Mouse (Mus musculus) neural tube, embryonic 12.5 days (tissue): Measurements from ENCODE around the gene Gm20388. TPM values are rescaled to one million over a fixed set of nuclear protein-coding genes. Genes with fewer than 3 reads are reported as not detected.
"Not testable (repeated sequence)": the region's sequence is repeated elsewhere in the genome, so short reads cannot be mapped to it uniquely, and the experiment has no call there.

Experiments used
- ATAC-seq: fragments of 200-750 bp; cut with Nextera tagmentation; 2 replicates; pipeline ENCODE4 v1.8.0; 2017; ENCODE audit warnings: low read depth, mild to moderate bottlenecking, moderate TSS enrichment, moderate library complexity; ENCODE audit not compliant: low FRiP score
- H3K27ac ChIP-seq: fragments of 300-500 bp; sonication (generic); 2 replicates; pipeline ENCODE4 v1.5.1; 2016
- H3K27me3 ChIP-seq: fragments of 300-500 bp; sonication (generic); replicated peaks from 2 replicates; pipeline ENCODE4 v1.6.1; 2016; ENCODE audit warnings: mild to moderate bottlenecking
- H3K36me3 ChIP-seq: fragments of 300-500 bp; sonication (generic); 2 replicates; pipeline ENCODE4 v1.6.1; 2016; ENCODE audit warnings: mild to moderate bottlenecking
- H3K4me1 ChIP-seq: fragments of 300-500 bp; sonication (generic); 2 replicates; pipeline ENCODE4 v1.6.1; 2016
- H3K4me2 ChIP-seq: fragments of 300-500 bp; sonication (generic); replicated peaks from 2 replicates; pipeline ENCODE4 v1.6.1; 2016; ENCODE audit warnings: mild to moderate bottlenecking
- H3K4me3 ChIP-seq: fragments of 300-500 bp; sonication (generic); 2 replicates; pipeline ENCODE4 v1.5.1; 2016
- H3K9ac ChIP-seq: fragments of 300-500 bp; sonication (generic); 2 replicates; pipeline ENCODE4 v1.6.1; 2016; ENCODE audit warnings: mild to moderate bottlenecking
- H3K9me3 ChIP-seq: fragments of 300-500 bp; sonication (generic); 2 replicates; pipeline ENCODE4 v1.6.1; 2016; ENCODE audit warnings: mild to moderate bottlenecking
- WGBS: fragments of 180-500 bp; shearing (Covaris S2); methylation state at CpG from one replicate; pipeline ENCODE4 v1.1.7; 2016; 5-methylcytosine and 5-hydroxymethylcytosine counted together
- polyA plus RNA-seq: library from polyadenylated mRNA; unstranded; fragments of >200 nt; fragmentation: Nextera tagmentation; extraction: Ambion mirVana; gene quantifications from 2 replicates; pipeline ENCODE4 v1.2.1, GENCODE M21; 2016

The Gm20388 gene
- polyA plus RNA-seq, 1 experiment from 2014 or later = not detected

DNA sequence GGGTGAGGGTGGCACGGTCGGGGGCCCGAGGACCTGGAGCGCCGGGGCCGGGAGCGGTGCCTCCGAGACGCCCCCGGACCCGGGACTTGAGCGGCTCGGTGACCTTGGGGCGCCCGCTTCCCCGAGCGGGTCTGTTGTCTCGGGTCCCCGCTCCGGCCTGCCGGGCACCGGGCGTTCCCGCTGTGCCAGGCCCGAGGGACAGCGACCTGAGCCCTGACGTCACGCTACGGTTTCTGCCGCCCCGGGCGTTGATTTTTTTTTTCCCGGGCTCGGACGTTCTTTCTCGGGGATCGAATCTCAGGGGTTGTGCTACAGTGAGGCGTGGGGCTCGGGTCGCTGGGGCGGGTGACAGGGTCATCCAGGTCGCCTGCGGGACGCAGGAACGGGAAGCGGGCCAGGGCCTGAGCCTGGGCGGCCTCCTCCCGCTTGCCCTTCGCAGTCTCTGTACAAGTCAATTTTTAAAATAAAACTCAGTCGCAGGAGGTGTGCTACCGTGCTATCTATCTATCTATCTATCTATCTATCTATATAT, 757.8 kb downstream of the Gm20388 start, which contains the start of gene Emc8:
Gene Emc8 (minus strand): TSS at position 200 of the 532 bp plus-strand sequence.
- ATAC-seq = no peak; the same call in 1 of the 2 replicates
- peak within 1 kb of the TSS; percentile 92 for H3K4me2 ChIP-seq
- H3K9ac ChIP-seq = peak within 1 kb of the TSS; percentile 96
- H3K4me3 ChIP-seq = peak within 1 kb of the TSS; percentile 88
- WGBS = 1% methylated on average over 49 of the region's 51 CpGs
- H3K9me3 ChIP-seq = no peaks in the 10 kb centered on the region
- peaks cover 38% of the 10 kb centered on the region for H3K36me3 ChIP-seq
- H3K4me1 ChIP-seq = peaks cover 42% of the 10 kb centered on the region
- H3K27me3 ChIP-seq = no peaks in the 10 kb centered on the region
- peak within 1 kb of the TSS; percentile 75; the same call in 1 of the 2 replicates for H3K27ac ChIP-seq

DNA sequence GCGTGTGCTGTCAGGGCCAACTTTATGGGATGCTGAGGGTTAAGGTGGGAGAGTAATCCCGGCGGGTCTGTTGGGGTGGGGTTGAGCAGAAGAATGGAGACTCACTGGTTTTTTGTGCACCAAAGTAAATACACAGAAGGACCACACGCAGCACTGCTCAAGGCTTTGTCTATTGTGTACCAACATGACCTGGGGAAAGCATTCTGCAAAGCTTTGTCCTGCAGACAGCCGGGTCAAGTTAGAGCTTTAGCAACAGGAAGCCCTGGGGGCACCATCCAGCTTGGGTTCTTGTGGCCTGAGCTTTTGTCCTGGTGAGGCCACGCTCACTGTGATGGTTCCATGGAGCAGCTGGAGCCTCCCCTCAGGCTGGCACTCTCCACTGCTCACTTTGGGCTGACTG, 761.1 kb downstream of the Gm20388 start:
- Histone ChIP-seq H3K4me1 (peaks cover 14% of the 10 kb centered on the region), H3K36me3 (peaks cover 50% of the 10 kb centered on the region), H3K9me3 (no peaks in the 10 kb centered on the region), H3K27ac (no peak overlapping the region), H3K27me3 (no peaks in the 10 kb centered on the region), H3K4me2 (no peak overlapping the region), H3K4me3 (no peak overlapping the region), H3K9ac (no peak overlapping the region)
- no peak for ATAC-seq
- 55% methylated on average over 6 of the region's 6 CpGs for WGBS

DNA sequence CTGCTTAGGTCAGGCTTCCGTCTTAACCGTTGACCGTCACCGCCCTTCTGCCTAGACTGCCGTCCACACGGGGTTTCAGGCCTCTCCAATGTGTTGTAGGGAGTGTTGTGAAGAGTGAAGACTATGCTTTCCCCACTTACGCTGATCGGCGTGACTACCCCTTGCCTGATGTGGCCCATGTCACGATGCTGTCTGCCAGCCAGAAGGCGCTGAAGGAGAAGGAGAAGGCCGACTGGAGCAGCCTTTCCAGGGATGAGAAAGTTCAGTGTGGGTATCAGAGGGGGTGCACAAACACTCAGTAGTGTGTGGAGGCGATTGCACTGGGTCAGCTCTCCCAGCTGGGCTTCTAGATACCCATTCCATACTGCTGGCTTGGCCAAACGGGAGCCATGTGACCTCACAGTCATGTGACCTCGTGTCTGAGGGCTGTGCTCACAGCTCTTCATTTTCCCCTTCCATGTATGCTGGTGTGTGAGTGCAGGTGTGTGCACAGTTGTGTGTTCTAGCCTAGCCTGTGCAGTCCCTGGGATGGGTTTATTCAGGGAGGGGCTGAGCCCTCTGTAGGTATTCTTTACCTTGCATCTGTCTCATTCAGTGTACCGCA, 762.1 kb downstream of the Gm20388 start:
- Histone ChIP-seq H3K4me3 (no peak overlapping the region), H3K4me1 (peaks cover 10% of the 10 kb centered on the region), H3K9me3 (no peaks in the 10 kb centered on the region), H3K27me3 (no peaks in the 10 kb centered on the region), H3K27ac (no peak overlapping the region), H3K9ac (no peak overlapping the region), H3K36me3 (peaks cover 55% of the 10 kb centered on the region), H3K4me2 (no peak overlapping the region)
- no peak for ATAC-seq
- WGBS = 91% methylated on average over 16 of the region's 16 CpGs

DNA sequence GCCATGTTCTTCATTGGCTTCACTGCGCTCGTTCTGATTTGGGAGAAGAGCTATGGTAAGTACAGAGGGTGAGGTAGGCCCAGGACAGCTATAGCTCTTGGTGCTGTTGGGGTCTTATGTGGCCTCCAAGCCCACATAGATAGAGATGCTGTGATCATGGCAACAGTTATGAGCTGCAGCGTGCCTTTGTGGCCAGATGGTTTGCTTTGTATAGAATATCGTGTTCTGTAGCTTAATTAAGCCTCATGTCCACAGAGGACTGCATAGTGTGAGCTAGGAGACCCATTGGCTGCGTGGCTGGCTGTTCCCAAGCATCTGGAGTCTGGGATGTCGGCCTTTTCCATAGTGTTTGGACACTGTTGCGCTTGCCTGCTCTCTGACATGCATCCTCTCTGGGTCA, 762.7 kb downstream of the Gm20388 start:
- Histone ChIP-seq H3K27ac (no peak overlapping the region), H3K9ac (no peak overlapping the region), H3K4me3 (no peak overlapping the region), H3K4me1 (peaks cover 10% of the 10 kb centered on the region), H3K4me2 (no peak overlapping the region), H3K27me3 (no peaks in the 10 kb centered on the region), H3K36me3 (peaks cover 55% of the 10 kb centered on the region), H3K9me3 (no peaks in the 10 kb centered on the region)
- 96% methylated on average over 7 of the region's 7 CpGs for WGBS
- no peak for ATAC-seq

DNA sequence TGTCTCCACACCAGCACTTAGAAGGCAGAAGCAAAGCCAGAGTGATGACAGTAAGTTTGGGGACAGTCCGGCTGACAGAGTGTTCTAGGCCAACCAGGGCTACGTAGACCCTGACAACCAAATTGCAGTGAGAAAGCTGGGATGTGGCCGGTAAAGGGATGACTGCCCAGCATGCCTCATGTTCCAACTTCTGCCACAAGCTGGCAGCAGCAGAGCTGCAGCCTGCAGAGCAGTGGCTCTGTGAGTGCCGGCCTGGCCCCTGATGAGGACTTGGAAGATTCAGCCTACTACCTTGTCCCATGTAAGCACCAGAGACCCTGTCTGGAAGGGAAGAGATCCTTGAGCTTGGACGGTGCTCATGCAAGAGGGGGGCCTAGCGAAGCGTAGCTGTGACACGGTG, 765.1 kb downstream of the Gm20388 start:
- WGBS = 72% methylated on average over 8 of the region's 8 CpGs
- 0 out of 2 replicates have a peak, but pooled peaks cover 4% of the 10 kb centered on the region for H3K4me1 ChIP-seq
- no peaks in the 10 kb centered on the region for H3K9me3 ChIP-seq
- ATAC-seq = no peak
- peaks cover 46% of the 10 kb centered on the region for H3K36me3 ChIP-seq
- no peak overlapping the region for H3K4me2 ChIP-seq
- no peak overlapping the region for H3K27ac ChIP-seq
- H3K4me3 ChIP-seq = no peak overlapping the region
- H3K9ac ChIP-seq = no peak overlapping the region
- no peaks in the 10 kb centered on the region for H3K27me3 ChIP-seq

DNA sequence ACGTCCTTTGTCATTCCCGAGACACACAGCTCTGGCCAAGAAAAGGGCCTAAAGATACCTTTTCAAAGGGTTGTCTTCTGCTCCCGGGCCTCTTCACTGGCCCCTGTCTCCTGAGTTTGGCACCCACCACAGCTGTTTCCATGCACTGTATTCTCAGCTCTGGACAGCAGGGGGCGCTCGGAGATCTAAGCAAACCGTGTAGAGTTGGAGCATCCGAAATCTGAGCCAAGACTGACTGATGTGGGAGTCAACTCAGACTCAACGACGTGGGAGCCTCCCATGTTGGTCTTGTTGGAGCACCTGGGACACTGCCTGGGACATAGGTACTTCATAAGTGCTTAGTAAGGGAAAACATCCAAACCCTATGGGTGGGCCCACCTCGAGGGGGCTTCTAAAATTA, 767.8 kb downstream of the Gm20388 start:
- H3K4me3 ChIP-seq = no peak overlapping the region
- H3K4me2 ChIP-seq = no peak overlapping the region
- H3K27ac ChIP-seq = no peak overlapping the region
- no peak overlapping the region for H3K9ac ChIP-seq
- peaks cover 19% of the 10 kb centered on the region for H3K36me3 ChIP-seq
- 16% methylated on average over 10 of the region's 10 CpGs for WGBS
- H3K9me3 ChIP-seq = no peaks in the 10 kb centered on the region
- H3K27me3 ChIP-seq = peaks cover 4% of the 10 kb centered on the region; the same call in 1 of the 2 replicates
- ATAC-seq = no peak
- H3K4me1 ChIP-seq = no peaks in the 10 kb centered on the region

DNA sequence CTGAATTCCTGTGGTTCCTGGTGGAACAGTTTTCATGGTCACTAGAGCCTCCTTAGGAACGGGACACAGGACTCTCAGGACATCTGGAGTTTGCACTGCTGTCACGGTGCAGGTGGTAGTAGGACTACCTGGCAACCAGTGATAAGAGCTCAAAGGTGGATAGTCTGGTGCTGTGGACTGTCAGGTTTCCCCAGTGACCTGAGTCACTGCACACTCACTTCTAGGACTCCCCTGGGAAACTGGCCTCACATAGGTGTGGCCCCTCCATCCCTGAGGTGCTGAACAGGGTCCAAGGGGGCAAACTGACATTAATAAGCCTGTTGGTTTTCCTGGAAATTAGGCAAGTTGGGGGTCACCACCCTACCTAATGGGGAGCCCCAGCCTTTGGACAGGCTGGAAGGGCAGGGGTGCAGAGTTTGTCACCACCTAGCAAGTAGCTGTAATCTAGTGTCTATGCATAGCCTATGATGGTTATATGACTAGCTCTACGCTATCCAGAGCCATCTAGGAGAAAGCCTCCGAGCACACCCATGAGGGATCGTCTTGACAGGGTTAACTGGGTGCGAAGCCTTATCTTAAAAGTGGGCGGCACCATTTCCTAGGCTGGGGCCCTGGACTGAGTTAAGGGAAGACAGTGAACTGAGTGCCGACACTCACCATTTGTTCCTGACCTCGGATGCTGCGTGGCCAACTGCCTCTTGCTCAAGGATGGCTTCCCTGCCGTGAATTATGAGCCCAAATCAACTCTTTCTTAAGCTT, 769.2 kb downstream of the Gm20388 start:
- no peak overlapping the region for H3K4me2 ChIP-seq
- ATAC-seq = no peak
- H3K27ac ChIP-seq = no peak overlapping the region
- H3K9ac ChIP-seq = no peak overlapping the region
- H3K4me3 ChIP-seq = no peak overlapping the region
- 68% methylated on average over 11 of the region's 11 CpGs for WGBS
- no peaks in the 10 kb centered on the region for H3K4me1 ChIP-seq
- no peaks in the 10 kb centered on the region for H3K9me3 ChIP-seq
- H3K27me3 ChIP-seq = peaks cover 7% of the 10 kb centered on the region; the same call in 1 of the 2 replicates
- H3K36me3 ChIP-seq = peaks cover 10% of the 10 kb centered on the region; the same call in 1 of the 2 replicates

DNA sequence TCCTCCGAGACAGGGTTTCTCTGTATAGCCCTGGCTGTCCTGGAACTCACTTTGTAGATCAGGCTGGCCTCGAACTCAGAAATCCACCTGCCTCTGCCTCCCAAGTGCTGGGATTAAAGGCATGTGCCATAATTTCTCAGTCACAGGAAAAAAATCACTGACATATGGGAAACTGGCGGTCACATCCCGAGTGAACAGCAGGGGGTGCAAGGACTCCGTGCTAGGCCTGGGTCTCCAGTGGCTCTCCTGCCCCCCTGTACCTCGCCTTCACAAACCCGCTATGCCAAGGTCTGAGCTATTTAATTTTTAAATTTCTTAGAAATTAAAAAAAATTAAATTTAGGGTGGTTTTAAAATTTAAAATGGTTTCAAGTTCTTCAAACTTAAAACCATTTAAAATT, 769.8 kb downstream of the Gm20388 start:
- ATAC-seq, H3K27ac ChIP-seq, H3K9me3 ChIP-seq, H3K27me3 ChIP-seq, H3K4me1 ChIP-seq, H3K9ac ChIP-seq, H3K4me3 ChIP-seq, H3K4me2 ChIP-seq: not testable (repeated sequence)
- peaks cover 10% of the 10 kb centered on the region; the same call in 1 of the 2 replicates for H3K36me3 ChIP-seq
- 68% methylated on average over 7 of the region's 7 CpGs for WGBS

DNA sequence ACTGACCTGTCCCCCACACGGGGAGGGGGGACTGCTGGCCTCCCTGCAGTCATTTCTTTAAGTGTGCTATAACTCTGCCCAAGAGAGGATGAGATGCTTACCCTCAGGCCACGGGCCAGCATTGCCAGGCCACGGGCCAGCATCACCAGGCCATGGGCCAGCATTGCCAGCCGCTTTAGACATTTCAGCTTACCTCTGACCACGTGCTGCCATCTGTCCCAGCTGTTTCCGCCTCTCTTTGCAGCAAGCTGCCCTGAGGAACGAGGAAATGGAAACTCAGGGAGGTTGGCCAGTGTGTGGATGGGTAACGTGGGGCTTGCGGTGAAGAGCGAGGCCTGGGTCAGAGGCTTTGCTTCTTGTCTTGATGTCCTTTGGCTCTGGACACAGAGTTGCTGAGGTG, 770.5 kb downstream of the Gm20388 start:
- ATAC-seq = no peak
- Histone ChIP-seq H3K27ac (no peak overlapping the region), H3K9ac (no peak overlapping the region), H3K4me2 (no peak overlapping the region), H3K4me1 (no peaks in the 10 kb centered on the region), H3K36me3 (0 out of 2 replicates have a peak, but pooled peaks cover 4% of the 10 kb centered on the region), H3K4me3 (no peak overlapping the region), H3K27me3 (peaks cover 7% of the 10 kb centered on the region; the same call in 1 of the 2 replicates), H3K9me3 (no peaks in the 10 kb centered on the region)
- 85% methylated on average over 10 of the region's 10 CpGs for WGBS

DNA sequence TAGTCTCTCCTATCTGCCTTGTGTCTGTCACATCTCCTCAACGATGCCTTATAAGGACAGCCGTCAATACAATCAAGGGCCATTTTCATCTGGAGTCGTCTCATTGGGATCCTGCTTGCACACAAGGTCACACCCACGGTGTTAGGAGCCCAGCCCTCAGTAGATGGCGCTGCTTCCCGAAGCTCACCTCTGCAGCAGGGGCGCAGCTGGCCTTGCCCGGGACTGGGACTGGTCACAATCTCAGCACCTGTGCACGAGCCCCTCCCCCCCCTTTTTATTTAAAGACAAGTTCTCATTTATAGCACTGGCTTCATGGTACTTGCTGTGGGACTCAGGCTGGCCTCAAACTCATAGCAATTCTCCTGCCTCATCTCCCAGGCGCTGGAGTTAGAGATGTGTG, 773.0 kb downstream of the Gm20388 start:
- H3K9ac ChIP-seq = no peak overlapping the region
- no peak overlapping the region for H3K4me2 ChIP-seq
- 14% methylated on average over 10 of the region's 10 CpGs for WGBS
- no peak for ATAC-seq
- no peaks in the 10 kb centered on the region for H3K4me1 ChIP-seq
- H3K27me3 ChIP-seq = peaks cover 7% of the 10 kb centered on the region; the same call in 1 of the 2 replicates
- H3K9me3 ChIP-seq = no peaks in the 10 kb centered on the region
- no peak overlapping the region for H3K4me3 ChIP-seq
- H3K36me3 ChIP-seq = no peaks in the 10 kb centered on the region
- no peak overlapping the region for H3K27ac ChIP-seq

DNA sequence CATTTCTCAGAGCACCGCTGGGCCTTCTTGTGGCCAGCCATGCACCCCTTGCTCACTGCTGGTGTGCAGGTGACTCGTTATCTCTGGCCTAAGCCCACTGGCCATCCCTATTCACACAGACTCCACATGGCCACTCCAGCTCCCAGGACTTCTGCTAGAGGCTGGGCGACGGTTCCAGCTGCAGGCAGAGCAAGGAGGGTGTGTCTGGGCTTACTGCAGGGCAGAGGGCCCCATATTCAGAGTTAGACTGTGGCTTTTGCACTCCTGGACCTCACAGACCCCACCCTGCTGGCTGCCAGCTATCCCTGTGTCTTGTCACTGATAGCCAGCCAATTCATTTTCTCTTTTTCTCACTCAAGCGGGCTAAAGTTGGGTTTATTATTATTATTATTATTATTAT, 773.4 kb downstream of the Gm20388 start:
- no peak overlapping the region for H3K4me3 ChIP-seq
- no peak overlapping the region for H3K9ac ChIP-seq

DNA sequence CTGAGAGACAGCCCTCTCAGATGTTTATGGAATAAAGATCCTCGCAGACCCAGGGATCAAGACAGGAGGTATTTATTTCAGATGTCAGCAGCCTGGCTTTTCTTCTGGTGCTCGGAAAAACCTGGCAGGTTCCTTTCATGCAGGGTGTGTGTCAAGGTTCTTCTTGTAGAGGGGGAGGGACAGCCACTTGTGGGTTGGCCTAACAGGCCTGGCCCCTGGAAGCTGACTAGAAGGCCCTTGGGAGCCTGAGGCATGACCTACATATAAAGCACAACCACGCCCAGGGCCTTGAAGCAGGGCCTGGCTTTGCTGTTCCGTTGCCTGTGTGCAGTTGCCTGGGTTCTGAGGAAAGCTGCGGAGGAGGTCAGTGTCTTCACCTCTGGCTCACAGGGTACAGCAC, 774.5 kb downstream of the Gm20388 start:
- no peak for ATAC-seq
- no peak overlapping the region for H3K27ac ChIP-seq

More for the DNA sequence above, 773.4 kb downstream of the Gm20388 start:
- 63% methylated on average over 5 of the region's 5 CpGs for WGBS
- Histone ChIP-seq H3K4me2 (no peak overlapping the region), H3K36me3 (no peaks in the 10 kb centered on the region), H3K4me1 (no peaks in the 10 kb centered on the region), H3K27me3 (peaks cover 7% of the 10 kb centered on the region; the same call in 1 of the 2 replicates), H3K9me3 (no peaks in the 10 kb centered on the region), H3K27ac (no peak overlapping the region)
- no peak for ATAC-seq

More for the DNA sequence above, 774.5 kb downstream of the Gm20388 start:
- no peaks in the 10 kb centered on the region for H3K36me3 ChIP-seq
- H3K27me3 ChIP-seq = peaks cover 7% of the 10 kb centered on the region; the same call in 1 of the 2 replicates
- no peaks in the 10 kb centered on the region for H3K4me1 ChIP-seq
- H3K9me3 ChIP-seq = no peaks in the 10 kb centered on the region
- no peak overlapping the region for H3K4me2 ChIP-seq
- no peak overlapping the region for H3K9ac ChIP-seq
- no peak overlapping the region for H3K4me3 ChIP-seq
- WGBS = 79% methylated on average over 5 of the region's 5 CpGs
